Mouse (Mus musculus) spleen, embryonic (tissue): ENCODE data around the gene Gins2.

Experiments used
- CTCF ChIA-PET: fragments of 350-600 bp; sonication (Branson Sonifier 250); formaldehyde crosslinking; loops from one replicate; lab custom pipeline; 2022; lab: Charles Lee

Gene Gins2

DNA sequence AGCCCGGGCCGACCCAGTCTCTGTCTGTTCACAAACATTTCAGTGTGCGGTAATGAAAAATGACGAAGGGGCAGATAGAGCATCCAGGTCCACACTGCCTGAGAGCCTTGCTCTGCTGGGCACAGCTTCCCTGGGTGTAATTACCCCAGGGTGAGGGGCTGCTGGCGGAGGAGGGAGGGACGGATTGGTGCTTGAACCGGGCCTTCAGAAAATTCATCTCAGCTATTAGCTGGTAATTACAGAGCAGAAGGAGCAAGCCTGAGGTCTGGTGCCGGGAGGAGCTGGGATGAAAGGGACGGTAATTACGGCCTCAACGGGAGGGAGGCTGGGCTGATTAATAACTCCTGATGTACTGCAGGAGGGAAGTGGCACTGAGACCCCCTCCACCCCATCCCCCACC lies 39.2 kb downstream of the Gins2 start:
- CTCF ChIA-PET = no interaction called here

DNA sequence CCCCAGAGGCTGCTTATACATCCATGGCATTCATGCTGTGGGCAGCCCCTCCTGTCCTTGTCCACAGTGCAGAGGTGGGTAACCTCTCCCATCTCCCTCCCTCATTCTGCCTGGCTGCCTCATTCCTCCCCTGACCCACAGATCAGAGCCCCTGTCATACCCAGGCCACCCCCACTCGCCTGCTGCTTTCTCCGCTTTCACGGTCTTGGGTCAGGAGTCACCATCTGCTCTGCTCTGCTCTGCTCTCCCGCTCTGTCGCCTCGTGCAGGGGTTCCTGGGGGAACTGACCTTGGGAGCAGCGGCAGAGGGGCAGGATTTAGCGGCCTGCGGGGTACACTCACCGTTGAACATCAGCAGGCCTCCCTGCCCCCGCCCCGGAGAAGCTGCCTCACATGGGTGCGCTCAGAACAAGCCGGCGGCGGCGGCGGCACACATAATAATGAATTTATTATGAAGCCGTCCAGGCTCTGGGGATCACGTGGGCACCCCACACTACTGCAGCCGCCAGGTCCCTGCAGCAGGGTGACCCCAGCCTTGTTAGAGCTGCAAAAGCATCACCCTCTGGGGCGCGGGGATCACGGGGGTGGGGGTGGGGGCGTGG lies 39.7 kb downstream of the Gins2 start:
- CTCF ChIA-PET = no interaction called here

DNA sequence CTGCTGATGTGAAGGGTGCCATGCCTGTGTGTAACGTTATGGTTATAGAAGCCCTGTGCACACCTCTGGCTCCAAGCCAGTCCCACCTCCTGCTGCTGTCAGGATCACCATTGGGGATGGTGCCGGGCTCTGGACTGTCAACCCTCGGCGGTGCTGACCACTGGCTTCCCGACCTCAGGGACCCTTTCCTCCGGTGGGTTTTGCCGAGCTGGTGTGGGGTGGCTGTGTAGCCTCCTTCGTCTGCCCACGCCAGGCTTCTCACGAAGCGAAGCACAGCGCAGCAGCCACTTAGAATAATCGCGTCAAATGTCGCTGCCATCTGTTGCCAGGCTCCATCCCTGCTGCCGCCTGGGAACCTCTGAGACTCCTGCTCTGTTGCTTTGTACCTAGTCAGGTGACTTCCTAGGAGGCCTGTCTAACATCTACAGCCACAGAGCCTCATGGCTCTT lies 40.8 kb downstream of the Gins2 start:
- CTCF ChIA-PET = no interaction called here

DNA sequence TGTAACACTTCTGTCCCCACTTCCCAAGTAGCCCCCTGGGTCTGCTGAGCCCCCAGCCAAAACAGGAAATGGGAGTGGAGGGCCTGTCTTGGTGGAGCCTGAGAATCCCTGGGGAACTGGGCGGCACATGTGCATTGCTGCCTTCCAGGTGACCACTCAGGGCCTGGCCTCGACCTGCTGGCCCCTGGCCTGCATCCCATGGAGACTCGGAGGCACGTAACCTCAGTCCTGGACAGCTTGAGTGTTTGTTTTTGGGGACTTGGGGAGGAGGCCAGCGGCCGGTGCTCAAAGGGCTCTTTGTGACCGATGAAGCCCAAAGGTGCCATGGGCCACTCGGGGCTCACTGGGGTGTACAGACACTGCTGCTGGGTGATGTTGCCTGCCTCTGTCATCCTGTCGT lies 41.5 kb downstream of the Gins2 start:
- CTCF ChIA-PET = no interaction called here

DNA sequence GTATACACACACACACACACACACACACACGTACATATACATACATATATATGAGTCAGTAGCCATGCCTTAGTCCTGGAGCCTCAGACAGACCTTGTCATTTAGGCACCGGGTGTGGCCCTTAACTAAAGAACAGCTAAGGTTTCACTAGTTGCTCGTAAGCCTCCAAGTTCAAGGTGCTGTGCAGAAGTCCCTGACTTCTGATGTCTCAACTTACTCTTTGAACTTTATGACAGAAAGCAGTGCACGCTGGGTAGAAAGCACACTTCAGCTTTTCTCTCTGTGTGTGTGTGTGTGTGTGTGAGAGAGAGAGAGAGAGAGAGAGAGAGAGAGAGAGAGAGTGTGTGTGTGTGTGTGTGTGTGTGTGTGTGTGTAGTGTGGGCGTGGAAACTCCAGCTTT lies 44.9 kb downstream of the Gins2 start:
- CTCF ChIA-PET = interaction anchor here (0.6 to 0.7 kb wide), 2 partner anchors 12 to 127 kb away, joined by 4 to 8 read pairs; no protein-coding TSS in a partner anchor

DNA sequence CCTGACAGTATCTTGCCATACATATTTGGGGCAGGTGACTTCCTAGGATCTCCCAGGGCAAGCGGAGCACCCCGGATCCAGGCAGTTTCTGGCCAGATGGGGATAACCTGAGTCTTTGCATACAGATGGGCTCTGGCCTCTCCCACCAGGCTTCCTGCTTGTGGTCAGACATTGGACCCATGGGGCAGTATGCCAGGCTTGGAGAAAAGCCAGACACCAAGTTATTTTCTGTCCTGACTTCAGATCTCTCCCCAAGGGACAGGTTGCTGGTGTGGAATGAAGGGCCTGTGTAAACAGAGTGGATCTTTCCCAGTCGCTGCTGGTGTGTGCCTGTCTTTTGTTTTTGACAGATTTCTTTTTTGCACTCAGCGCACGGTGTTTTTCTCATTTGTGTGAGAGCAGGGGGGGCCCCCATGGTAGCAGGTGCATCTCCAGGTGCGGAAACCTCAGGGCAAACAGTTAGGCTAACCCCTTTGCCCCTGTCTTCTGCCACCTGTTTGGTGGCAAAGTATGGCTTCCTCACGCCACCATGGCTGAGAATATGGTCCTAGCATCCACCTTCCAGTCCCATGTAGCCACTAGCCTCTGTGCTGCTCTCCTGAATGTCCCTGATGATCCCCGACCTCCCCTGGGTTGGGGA lies 45.6 kb downstream of the Gins2 start:
- CTCF ChIA-PET = no interaction called here

DNA sequence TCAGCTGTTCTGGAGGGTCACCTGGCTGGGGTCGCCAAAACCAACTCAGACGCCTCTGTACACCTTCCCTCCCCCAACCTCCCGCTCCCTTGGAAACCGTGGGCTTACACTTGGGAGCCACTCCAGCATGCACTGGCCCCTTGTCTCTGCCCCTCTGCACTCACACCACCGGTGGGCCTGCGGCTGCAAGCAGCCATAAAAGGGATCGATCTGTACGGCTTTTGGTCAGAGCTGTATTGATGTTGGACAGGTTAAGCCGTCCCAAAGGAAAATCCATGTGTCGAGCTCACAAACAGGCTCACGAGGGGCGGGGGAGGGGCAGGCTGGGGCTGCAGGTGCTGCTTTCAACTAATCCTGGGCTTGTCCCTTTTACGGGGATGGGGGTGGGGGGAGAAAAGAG lies 46.1 kb downstream of the Gins2 start:
- CTCF ChIA-PET = interaction anchor here (0.7 kb wide), 2 partner anchors 29 to 121 kb away, joined by 3 to 9 read pairs; no protein-coding TSS in a partner anchor

DNA sequence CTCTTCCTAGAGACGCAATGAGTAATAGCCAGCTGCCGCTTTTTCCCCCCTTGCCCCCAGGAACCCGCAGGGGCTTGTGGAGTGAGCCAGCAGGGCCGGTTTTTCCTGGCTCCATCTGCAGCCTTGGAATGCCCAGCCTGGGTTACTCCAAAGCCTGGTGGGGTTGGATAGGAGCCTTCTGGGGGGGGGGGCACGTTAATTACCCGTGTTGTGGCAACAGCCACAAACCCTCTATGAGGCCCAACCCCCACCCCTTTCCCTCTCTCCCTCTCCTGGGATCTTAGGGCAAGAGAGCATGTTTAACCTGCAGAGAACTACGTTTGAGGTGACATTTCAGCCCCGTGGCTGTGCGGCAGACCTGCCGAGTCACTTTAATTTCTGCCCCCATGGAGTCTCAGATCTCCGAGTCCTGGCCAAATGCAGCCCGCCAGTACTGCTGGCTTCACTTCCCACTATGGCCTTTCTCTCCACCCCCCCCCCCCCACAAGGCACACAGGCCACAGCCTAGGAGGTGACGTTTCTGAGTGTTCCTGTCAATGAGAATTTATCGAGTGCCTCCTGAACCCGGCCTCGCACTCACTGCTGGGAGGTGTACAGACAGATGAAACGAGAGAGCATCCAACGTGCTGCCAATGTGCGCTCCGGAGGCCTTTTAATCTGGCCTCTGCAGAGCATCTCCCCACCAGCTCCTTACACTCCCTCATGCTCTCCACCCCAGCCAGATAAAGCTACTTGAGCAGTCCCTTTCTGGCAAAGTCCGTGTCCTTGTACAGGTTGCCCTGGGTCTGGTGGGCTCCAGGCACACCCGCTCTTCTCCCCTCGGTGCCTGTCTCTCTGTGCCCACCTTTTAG lies 49.1 kb downstream of the Gins2 start:
- CTCF ChIA-PET = interaction anchor here (0.7 kb wide), 1 partner anchor 53 kb away, joined by 4 read pairs; no protein-coding TSS in a partner anchor

DNA sequence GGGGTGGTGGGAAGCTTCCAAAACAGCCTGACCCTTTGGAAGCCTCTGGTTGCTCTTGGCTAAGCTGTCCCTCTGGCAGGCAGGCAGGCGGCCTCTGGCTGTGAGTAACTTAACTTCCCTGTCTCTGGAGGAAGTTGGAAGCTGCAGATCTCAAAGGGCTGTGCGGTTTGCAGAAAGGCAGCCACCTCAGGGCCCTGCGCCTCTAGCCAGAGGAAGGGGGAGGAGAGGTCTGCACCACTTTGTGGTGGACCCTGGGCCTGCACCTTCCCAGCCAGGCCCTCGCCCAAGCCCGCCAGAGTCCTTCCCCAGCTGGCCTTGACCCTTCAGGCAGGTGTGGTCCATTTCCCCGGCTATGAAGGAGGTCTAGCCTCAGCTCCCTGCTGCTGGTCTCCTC lies 49.7 kb downstream of the Gins2 start:
- CTCF ChIA-PET = interaction anchor here (0.7 kb wide), 1 partner anchor 53 kb away, joined by 4 read pairs; no protein-coding TSS in a partner anchor

DNA sequence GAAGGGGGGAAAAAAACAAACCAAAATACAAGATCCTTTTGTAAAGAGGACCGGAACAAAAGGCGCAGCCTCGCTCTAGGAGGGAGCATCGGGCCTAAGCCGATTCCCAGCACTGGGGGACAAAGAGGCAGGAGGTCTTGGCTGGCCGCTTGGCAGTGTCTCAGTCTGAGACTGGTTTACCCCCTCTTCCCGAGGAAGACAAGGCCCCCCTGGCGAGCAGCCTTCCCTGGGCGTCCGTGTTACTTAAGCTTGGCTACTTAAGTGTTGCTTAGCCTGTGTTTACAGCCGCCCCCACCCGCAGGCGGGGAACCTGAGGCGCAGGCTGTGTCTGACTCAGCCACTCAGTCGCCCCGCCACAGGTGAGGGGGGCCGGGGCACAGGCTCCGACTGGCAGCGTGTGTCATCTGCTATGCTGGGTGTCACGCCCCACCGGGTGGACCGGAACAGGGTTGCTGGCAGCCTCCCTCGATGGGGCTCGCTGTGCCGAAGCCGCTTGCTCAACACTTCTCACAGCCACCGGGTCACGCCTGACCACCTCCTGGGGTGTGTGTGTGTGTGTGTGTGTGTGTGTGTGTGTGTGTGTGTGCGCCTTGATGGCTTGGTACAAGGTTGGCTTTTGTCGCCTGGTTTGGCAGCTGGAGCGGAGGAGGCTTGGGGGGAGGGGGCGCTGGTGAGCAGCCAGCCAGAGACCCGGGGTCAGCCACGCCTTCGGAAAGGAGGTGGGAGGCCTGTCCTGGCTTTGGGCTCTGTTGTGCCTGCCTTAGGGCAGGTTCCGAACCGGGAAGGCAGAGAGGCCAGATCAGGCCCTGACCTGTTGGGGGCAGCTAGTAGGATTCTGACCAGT lies 50.5 kb downstream of the Gins2 start:
- CTCF ChIA-PET = interaction anchor here (0.6 kb wide), 1 partner anchor 8 kb away, joined by 3 read pairs; no protein-coding TSS in a partner anchor

DNA sequence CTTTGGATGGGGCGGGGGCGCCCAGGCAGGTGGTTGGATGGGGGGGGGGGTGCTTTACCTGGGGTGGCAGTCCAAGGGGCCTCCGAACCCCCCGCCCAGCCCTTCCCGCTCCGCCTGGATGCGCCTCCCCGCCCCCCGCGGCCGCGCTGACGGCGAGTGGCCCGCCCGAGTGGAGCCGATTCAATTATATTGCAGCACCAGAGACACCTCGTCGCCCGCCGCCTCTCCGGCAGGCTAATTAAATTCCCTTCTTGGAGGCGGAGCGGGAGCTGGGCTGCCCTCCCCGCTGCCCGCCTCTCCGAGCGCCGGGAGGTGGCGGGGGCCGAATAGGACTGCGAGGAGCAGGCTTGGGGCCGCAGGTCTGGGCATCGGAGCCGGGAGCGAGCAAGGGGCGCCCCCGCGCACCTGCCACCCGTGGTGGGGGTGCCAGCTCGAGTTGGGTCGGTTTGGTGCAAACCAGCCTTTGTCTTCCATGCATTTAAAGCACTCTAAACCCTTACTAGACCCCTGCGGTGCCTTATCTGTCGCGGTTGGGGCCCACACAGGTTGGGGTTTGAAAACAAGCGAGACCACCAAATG lies 51.2 kb downstream of the Gins2 start:
- CTCF ChIA-PET = interaction anchor here (0.6 kb wide), 1 partner anchor 9 kb away, joined by 3 read pairs; no protein-coding TSS in a partner anchor

DNA sequence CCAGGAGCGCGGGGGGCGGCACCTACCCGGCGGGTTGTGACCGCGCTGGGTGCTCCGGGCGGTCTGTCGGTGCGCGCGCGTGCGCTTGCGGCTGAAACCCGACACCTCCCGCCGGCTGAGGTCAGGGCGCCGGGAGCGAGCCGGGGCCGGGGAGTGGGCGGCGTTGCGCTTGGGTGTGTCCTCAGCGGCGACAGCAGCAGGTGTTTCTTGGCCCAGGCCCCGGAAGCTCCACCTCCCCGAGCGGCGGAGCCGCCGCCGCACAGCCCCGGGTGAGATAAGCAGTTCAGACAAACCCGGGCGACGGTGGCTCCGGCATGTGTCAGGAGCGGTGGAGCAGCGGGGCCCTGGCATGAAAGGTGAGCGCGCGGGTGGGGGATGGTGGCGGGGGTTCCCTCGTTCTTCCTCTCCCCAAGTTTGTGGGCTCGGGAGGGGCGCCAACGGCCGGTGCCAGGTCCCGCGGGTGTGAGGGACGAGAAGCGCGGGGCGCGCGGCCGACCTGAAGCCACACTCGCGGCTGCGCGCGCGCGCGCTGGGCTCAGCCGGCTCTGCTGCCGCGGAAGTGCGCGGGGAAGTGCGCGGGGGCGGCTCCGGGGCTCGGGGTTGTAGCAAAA lies 51.8 kb downstream of the Gins2 start:
- CTCF ChIA-PET = no interaction called here

DNA sequence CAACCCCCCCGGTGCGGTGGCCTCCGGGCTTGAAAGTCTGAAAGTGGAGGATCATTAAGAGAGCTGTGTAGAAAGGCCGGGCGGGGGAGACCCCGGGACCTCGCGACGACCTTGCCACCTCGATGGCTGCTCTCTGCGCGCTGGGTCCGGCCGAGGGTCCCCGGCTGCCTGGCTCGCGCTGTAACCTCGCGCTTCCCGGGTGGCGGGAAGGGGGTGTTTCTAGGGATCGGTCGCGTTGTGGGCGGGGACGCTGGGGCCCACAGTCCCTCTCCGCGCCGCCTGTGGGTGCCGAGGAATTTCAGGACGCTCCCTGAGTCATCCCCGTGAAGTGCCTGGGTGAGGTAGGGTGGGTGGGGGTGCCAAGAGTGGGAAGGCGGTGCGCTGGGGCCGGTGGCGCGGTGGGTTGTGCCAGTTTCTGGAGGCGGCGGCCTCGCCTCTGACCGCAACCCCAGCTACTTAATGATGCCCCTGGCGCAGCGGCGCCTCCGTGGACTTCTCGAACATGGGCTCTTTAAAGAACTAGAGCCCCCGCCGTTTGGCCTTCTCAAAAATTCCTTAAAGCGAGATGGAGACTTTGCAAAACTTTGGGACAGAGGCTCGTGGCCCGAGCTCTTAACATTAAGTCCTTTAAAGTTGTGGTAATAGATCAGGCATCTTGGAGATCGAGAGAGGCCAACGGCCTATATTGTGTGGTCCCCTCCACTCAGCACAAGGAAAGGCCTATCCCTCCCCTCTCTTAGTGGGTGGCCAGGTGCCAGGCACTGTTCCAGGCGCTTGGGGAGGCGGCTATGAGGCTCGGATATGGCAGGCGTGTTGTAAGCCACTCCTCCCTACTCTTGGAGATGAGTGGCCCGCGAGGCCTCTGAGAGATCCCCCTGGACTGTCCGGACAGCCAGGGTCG lies 52.5 kb downstream of the Gins2 start:
- CTCF ChIA-PET = interaction anchor here (0.5 to 0.6 kb wide), 3 partner anchors 35 to 179 kb away, joined by 3 to 7 read pairs (median 7); no protein-coding TSS in a partner anchor

DNA sequence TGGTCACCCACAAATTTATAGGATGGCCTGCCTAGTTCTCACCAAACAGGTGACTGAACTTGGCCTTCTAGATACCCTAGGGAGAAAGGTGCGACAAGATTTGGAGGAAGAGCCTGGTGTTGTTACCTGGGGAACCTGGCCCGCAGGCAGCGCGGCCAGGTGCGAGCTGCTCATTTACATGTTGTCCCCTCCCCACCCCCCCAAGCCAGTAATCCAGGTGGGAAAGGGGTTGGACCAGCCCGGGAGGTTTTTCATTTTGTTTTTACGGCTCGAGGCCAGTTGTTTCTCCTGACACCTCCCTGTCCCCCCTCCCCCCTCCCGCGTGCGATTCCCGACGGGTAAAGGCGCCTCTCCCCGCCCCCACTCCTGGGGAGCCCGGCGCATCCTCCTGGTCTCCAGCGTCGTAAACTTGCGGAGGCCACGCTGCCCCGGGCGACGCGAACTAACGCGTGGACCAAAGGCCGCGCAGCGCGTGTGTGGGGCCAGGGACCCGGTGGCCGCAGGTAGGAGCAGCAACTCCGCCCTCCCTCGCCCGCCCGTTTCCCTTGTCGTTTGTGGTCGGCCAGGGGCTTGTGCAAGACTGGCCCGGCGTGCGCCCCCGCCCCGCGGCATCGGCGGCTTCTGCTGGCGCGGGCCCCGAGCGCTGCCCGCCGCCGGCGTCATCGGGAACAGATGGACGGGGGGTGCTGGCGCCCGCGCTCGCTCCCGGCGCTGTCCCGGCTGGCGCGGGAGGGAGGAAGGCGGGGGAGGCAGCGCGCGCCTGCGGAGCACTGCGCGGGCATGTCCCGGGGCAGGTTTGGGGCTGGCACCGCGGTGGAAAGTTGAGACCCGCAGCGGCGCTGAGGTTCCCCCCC lies 53.4 kb downstream of the Gins2 start:
- CTCF ChIA-PET = interaction anchor here (0.5 to 1.4 kb wide), 6 partner anchors 15 to 178 kb away, joined by 3 to 7 read pairs (median 4); no protein-coding TSS in a partner anchor

DNA sequence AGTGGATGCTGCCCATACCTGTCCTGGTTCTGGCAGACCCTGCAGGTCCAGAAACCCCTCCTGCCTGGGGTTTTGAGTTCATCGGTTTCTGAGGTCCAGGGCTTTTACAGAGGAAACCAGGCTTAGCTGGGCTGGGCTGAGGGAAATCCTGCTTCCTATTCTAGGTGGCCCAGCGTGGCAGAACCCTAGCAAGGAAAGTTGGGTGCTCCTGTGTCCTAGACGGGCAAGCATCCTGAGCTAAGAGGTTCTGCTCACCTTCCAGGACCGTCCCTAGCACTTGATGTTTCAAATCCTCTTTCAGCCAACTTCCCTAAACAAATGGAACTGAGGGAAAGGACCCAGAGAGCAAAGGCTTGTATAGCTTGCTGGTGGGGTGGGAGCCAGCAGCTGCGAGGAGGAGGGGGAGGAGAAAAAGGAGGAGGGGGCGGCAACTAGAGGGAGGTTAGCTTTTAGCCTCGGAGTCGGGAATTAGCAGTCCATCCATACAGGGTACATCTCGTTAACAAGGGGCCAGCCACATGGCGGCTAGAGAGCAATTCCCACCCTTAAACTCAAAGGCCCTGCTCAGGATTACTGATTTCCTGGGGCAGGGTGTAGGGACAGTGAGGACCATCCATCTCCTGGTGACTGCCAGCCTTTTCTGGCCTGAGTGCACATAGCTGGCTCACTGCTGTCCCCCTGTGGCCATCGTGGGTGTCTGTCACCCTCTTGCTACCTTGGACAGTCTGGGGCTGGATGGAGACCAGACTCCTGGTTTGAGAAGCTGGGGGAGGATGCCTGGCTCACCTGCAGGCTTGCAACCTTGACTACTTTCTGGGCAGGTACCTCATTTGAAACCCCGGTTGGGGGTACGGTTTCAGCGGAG lies 54.4 kb downstream of the Gins2 start:
- CTCF ChIA-PET = interaction anchor here (0.6 to 1.4 kb wide), 5 partner anchors 16 to 135 kb away, joined by 3 to 7 read pairs (median 3); no protein-coding TSS in a partner anchor

DNA sequence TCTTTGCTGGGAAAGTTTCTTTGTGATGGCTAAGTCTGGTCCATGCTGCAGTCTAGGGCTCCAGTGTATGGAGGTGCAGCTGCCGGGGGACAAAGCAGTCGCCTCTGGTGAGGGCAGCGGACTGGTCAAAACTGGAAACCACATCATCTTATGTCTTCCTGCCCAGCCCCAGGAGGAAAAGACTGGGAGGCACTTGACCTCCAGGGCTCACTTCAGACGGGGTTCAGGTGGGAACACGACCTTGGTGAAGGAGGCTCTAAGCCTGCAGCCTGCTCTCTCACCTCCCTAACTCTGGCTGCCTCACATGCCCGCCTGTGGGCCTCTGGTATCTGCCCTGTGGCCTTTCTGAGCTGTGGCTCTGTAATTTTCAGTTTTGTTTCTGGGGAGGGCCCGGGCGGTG lies 55.0 kb downstream of the Gins2 start:
- CTCF ChIA-PET = interaction anchor here (1.2 kb wide), 1 partner anchor 126 kb away, joined by 3 read pairs; no protein-coding TSS in a partner anchor

DNA sequence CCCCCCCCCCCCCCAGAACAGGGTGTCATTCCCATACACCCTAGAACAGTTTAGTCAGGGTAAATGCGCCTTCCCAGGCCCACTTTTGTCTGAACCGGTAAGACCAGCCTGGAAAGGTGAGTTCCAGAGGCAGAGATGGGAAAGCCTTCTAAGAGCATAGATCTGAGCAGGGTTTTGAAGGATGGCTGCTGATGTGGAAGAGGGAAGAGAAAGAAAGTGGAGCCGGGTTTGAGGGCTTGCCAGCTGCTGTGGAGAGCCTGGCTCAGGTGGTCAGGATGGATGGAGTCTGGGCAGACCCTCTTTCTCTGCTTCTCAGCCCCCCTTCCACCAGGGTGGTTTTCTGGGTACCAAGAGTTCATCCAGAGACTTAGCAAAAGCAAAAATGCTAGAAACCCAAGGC lies 55.7 kb downstream of the Gins2 start:
- CTCF ChIA-PET = no interaction called here
